Mouse (Mus musculus) spleen, adult 2 months (tissue): ENCODE data around the gene Smim26.

Experiments
- CTCF ChIP-seq: fragments of 200-500 bp; IDR thresholded peaks from 2 replicates; pipeline ENCODE4 v1.5.1; 2011; ENCODE audit warnings: mild to moderate bottlenecking, inconsistent platforms; ENCODE audit not compliant: insufficient read depth, insufficient read length, insufficient replicate concordance; ENCODE audit errors: extremely low read depth
- POLR2A ChIP-seq: fragments of 200-500 bp; IDR thresholded peaks from 2 replicates; pipeline ENCODE4 v1.6.1; 2011; ENCODE audit warnings: low read depth, low read length, inconsistent platforms

GRCm38 (mm10) chr2:144550529-144550928, 43.3 kb upstream of the Smim26 start, which contains the start of gene Rbbp9:
- TF ChIP-seq CTCF = no peak
- TF ChIP-seq POLR2A = no peak
